Mouse (Mus musculus): ENCODE results near the gene Zscan10.

The Zscan10 gene

DNA sequence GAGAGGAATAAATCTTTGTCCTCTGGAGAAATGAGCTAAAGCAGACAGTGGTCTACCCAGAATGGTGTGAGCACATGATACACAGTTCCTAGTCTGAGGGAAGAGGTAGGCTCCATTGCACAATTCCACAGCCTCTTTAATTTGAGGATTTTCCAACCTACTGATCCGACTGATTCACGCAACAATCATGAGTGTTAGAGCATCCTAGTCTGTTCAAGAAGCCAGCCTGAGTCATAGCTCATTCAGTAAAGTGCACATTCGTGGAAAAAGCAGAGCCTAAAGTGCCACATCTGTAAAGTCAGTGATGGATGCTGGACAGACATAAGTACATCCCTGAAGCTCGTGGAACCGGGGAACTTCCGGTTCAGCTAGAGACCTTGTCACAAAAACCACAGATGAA is 50.7 kb downstream of the Zscan10 start:
- DNase-seq (ENCODE audit: low spot score in 2 of 2) = no peak

GRCm38 (mm10) chr17:23653324-23653723 is 52.7 kb downstream of the Zscan10 start:
- DNase-seq (ENCODE audit: low spot score in 2 of 2) = no peak

DNA sequence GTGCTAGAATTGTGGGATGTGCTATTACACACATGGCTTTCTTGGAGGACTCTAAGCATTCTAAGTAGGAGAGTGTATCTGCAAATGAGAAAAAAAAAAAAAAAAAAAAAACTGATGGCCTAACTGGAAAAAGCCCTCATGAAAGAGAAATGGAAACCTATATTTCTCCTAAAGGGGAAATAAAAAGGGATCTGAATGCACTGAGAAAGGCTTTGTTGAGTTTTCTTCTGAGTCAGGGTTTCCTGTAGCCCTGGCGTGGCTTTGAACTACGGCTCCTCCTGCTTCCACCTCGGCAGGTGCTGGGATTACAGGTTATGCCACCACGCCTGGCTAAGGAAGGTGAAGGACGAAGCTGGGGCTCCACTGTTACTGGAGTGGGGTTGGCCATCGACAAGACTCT is 53.3 kb downstream of the Zscan10 start:
- no peak for DNase-seq (ENCODE audit: low spot score in 2 of 2)

DNA sequence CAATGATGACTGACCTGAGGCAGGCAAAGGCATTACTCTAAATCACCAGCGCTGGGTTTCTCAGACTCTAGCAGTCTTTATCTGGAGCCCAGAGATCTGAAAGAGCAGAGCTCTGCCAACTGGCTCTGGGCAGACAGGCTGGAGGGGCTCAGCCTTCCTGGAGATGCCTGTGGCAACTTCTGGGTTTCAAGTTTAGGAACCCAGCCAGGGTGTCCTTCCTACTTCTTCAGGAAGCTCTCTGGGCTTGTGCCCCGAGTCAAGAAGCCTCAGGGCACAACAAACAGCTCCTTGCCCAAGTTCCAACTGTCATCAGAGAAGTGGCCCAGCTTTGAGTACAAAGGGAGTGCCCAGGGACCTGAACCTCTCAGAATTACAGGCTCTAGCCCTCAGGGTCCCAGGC is 53.8 kb downstream of the Zscan10 start:
- DNase-seq (ENCODE audit: low spot score in 2 of 2) = no peak

- no peak for DNase-seq (ENCODE audit: low spot score in 2 of 2)
These were observed 57.8 kb downstream of the Zscan10 start for GRCm38 (mm10) chr17:23658450-23658849.

DNA sequence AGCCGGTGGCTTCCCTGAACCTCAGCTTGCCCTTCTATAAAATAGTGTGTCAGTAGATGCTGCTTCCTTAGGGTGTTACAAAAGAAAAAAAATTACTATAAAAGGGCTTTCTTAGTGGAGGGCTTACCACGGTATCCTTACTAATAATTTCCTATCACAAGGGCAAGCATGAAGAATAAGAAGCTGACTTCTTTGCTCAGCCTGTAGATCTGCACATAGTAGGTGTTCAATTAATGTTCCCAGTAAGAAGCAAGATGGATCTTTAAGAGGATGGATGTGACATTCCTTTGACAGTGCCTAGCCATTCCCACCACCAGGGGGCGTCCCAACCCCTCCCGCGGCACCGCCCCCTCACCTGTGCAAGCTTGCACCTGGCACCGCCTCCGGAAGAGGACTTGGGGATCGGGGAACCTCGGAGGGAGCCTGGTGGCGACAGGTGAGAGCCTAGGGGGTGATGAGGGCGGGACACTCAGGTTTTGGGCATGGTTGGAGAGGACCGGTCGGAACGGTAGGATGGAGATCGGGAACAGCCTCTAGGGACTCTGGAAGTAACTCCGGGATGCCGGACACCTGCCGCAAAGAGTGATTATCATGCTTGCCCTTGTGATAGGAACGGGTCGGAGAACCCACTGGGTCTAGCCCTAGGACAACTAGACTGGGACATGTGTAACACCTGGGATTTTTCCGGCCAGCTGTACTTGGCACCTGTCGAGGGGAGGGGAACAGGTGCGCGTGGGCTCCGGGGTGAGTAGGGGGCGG is 59.6 kb downstream of the Zscan10 start, which contains the start of gene Bicdl2:
Gene Bicdl2, plus strand, starts transcription at position 390 of the 759 bp plus-strand sequence.
- no peak for DNase-seq (ENCODE audit: low spot score in 2 of 2)
